Mouse (Mus musculus) midbrain, embryonic 14.5 days (tissue): Measurements from ENCODE around the gene Fam133b. TPM values are rescaled to one million over a fixed set of nuclear protein-coding genes. Genes with fewer than 3 reads are reported as not detected.

Experiments
- ATAC-seq: fragments of 200-750 bp; cut with Nextera tagmentation; 2 replicates; pipeline ENCODE4 v1.8.0; 2017; ENCODE audit warnings: moderate number of reproducible peaks, moderate library complexity; ENCODE audit not compliant: low FRiP score, low TSS enrichment
- DNase-seq: peaks from one replicate; pipeline ENCODE4 v3.0.0-alpha.2; 2015
- H3K27ac ChIP-seq: fragments of 300-500 bp; sonication (generic); replicated peaks from 2 replicates; pipeline ENCODE4 v1.5.1; 2014; ENCODE audit warnings: mild to moderate bottlenecking, low read depth, low read length, moderate library complexity
- H3K27me3 ChIP-seq: fragments of 300-500 bp; sonication (generic); 2 replicates; pipeline ENCODE4 v1.6.1; 2014; ENCODE audit warnings: low read length, control low read depth, mixed read lengths; ENCODE audit not compliant: control insufficient read depth, insufficient read depth
- H3K36me3 ChIP-seq: fragments of 300-500 bp; sonication (generic); 2 replicates; pipeline ENCODE4 v1.6.1; 2014; ENCODE audit warnings: low read length, control low read depth; ENCODE audit not compliant: control insufficient read depth, insufficient read depth
- H3K4me1 ChIP-seq: fragments of 300-500 bp; sonication (generic); 2 replicates; pipeline ENCODE4 v1.6.1; 2014; ENCODE audit warnings: mild to moderate bottlenecking, antibody characterized with exemption, low read length, control low read depth; ENCODE audit not compliant: control insufficient read depth, insufficient read depth
- H3K4me2 ChIP-seq: fragments of 300-500 bp; sonication (generic); 2 replicates; pipeline ENCODE4 v1.6.1; 2014; ENCODE audit warnings: mild to moderate bottlenecking, low read length, moderate library complexity
- H3K4me3 ChIP-seq: fragments of 300-500 bp; sonication (generic); replicated peaks from 2 replicates; pipeline ENCODE4 v1.5.1; 2014; ENCODE audit warnings: low read depth, low read length
- H3K9ac ChIP-seq: fragments of 300-500 bp; sonication (generic); replicated peaks from 2 replicates; pipeline ENCODE4 v1.6.1; 2014; ENCODE audit warnings: mild to moderate bottlenecking, low read length, moderate library complexity
- H3K9me3 ChIP-seq: fragments of 300-500 bp; sonication (generic); 2 replicates; pipeline ENCODE4 v1.6.1; 2016; ENCODE audit warnings: low read length, control low read depth, mixed read lengths; ENCODE audit not compliant: control insufficient read depth
- WGBS: fragments of 180-500 bp; shearing (Covaris S2); extraction: QIAGEN DNeasy Blood & Tissue Kit; methylation state at CpG from one replicate; pipeline ENCODE4 v1.1.7; 2014; 5-methylcytosine and 5-hydroxymethylcytosine counted together
- polyA plus RNA-seq: library from polyadenylated mRNA; unstranded; fragments of >200 nt; fragmentation: Nextera tagmentation; extraction: Ambion mirVana; gene quantifications from 2 replicates; pipeline ENCODE4 v1.2.1, GENCODE M21; 2014

Gene Fam133b
- polyA plus RNA-seq, 1 experiment from 2014 or later = 29.0 TPM

GRCm38 (mm10) chr5:3503373-3503772 is 40.3 kb upstream of the Fam133b start:
- DNase-seq (no peak), ATAC-seq (no peak)
- Histone ChIP-seq H3K9ac (no peak overlapping the region), H3K4me3 (no peak overlapping the region), H3K27me3 (no peaks in the 10 kb centered on the region), H3K9me3 (no peaks in the 10 kb centered on the region), H3K27ac (no peak overlapping the region), H3K4me1 (no peaks in the 10 kb centered on the region), H3K36me3 (no peaks in the 10 kb centered on the region), H3K4me2 (no peak overlapping the region)
- WGBS = 84% methylated on average over 4 of the region's 4 CpGs

GRCm38 (mm10) chr5:3503836-3504323 is 39.8 kb upstream of the Fam133b start:
- Histone ChIP-seq H3K27ac (no peak overlapping the region), H3K4me2 (no peak overlapping the region), H3K9ac (no peak overlapping the region), H3K36me3 (no peaks in the 10 kb centered on the region), H3K4me3 (no peak overlapping the region), H3K4me1 (no peaks in the 10 kb centered on the region), H3K9me3 (no peaks in the 10 kb centered on the region), H3K27me3 (no peaks in the 10 kb centered on the region)
- DNase-seq = no peak
- WGBS = 90% methylated on average over 9 of the region's 9 CpGs
- ATAC-seq = no peak

GRCm38 (mm10) chr5:3504453-3504852 is 39.2 kb upstream of the Fam133b start:
- no peak overlapping the region for H3K4me2 ChIP-seq
- ATAC-seq (no peak), DNase-seq (no peak)
- no peaks in the 10 kb centered on the region for H3K27me3 ChIP-seq
- 71% methylated on average over 4 of the region's 4 CpGs for WGBS
- no peaks in the 10 kb centered on the region for H3K36me3 ChIP-seq
- no peak overlapping the region for H3K4me3 ChIP-seq
- no peaks in the 10 kb centered on the region for H3K9me3 ChIP-seq
- no peak overlapping the region for H3K9ac ChIP-seq
- H3K27ac ChIP-seq = no peak overlapping the region
- H3K4me1 ChIP-seq = no peaks in the 10 kb centered on the region

- Histone ChIP-seq H3K27ac (no peak overlapping the region), H3K4me2 (no peak overlapping the region), H3K9me3 (no peaks in the 10 kb centered on the region), H3K4me1 (no peaks in the 10 kb centered on the region), H3K9ac (no peak overlapping the region), H3K27me3 (no peaks in the 10 kb centered on the region), H3K36me3 (no peaks in the 10 kb centered on the region), H3K4me3 (no peak overlapping the region)
- WGBS = 71% methylated on average over 2 of the region's 2 CpGs
- ATAC-seq (no peak), DNase-seq (no peak)
These were observed 38.1 kb upstream of the Fam133b start for GRCm38 (mm10) chr5:3505553-3505952.

GRCm38 (mm10) chr5:3508480-3509381 is 34.9 kb upstream of the Fam133b start:
- H3K9ac ChIP-seq = no peak overlapping the region
- WGBS = 88% methylated on average over 7 of the region's 7 CpGs
- ATAC-seq (no peak), DNase-seq (no peak)
- H3K4me1 ChIP-seq = no peaks in the 10 kb centered on the region
- H3K4me3 ChIP-seq = no peak overlapping the region
- H3K27me3 ChIP-seq = no peaks in the 10 kb centered on the region
- H3K36me3 ChIP-seq = no peaks in the 10 kb centered on the region
- no peak overlapping the region for H3K4me2 ChIP-seq
- H3K27ac ChIP-seq = no peak overlapping the region
- H3K9me3 ChIP-seq = no peaks in the 10 kb centered on the region

- Histone ChIP-seq H3K4me3 (no peak overlapping the region), H3K9ac (no peak overlapping the region), H3K36me3 (no peaks in the 10 kb centered on the region), H3K4me1 (no peaks in the 10 kb centered on the region), H3K27ac (no peak overlapping the region), H3K9me3 (no peaks in the 10 kb centered on the region), H3K4me2 (no peak overlapping the region), H3K27me3 (no peaks in the 10 kb centered on the region)
- 89% methylated on average over 3 of the region's 3 CpGs for WGBS
- DNase-seq (no peak), ATAC-seq (no peak)
These were observed 34.1 kb upstream of the Fam133b start for GRCm38 (mm10) chr5:3509503-3509902.

- DNase-seq = no peak
- Histone ChIP-seq H3K4me3 (no peak overlapping the region), H3K9me3 (no peaks in the 10 kb centered on the region), H3K4me1 (no peaks in the 10 kb centered on the region), H3K4me2 (no peak overlapping the region), H3K36me3 (no peaks in the 10 kb centered on the region), H3K27ac (no peak overlapping the region), H3K9ac (no peak overlapping the region), H3K27me3 (no peaks in the 10 kb centered on the region)
- ATAC-seq = no peak
- 85% methylated on average over 10 of the region's 10 CpGs for WGBS
These were observed 32.4 kb upstream of the Fam133b start for GRCm38 (mm10) chr5:3511097-3511795.

- Histone ChIP-seq H3K4me1 (no peaks in the 10 kb centered on the region), H3K9me3 (no peaks in the 10 kb centered on the region), H3K4me2 (no peak overlapping the region), H3K36me3 (no peaks in the 10 kb centered on the region), H3K9ac (no peak overlapping the region), H3K27ac (no peak overlapping the region), H3K4me3 (no peak overlapping the region), H3K27me3 (no peaks in the 10 kb centered on the region)
- ATAC-seq (no peak), DNase-seq (peak; percentile 52)
- WGBS = 54% methylated on average over 4 of the region's 4 CpGs
These were observed 31.0 kb upstream of the Fam133b start for GRCm38 (mm10) chr5:3512584-3512983.
